Mouse (Mus musculus): Measurements from ENCODE around the gene Skiv2l. TPM values are rescaled to one million over a fixed set of nuclear protein-coding genes. Genes with fewer than 3 reads are reported as not detected.
A peak's percentile ranks its signal among the peaks of the same experiment; 100 is the strongest.
"Not testable (repeated sequence)": the region's sequence is repeated elsewhere in the genome, so short reads cannot be mapped to it uniquely, and the experiment has no call there.

Gene Skiv2l
- total and polyA plus RNA-seq, 2 experiments from 2014 or later = 45.1 to 98.8 TPM

- H3K27ac ChIP-seq (ENCODE audit: low read depth, low read length) = no peak overlapping the region
- DNase-seq (ENCODE audit: low spot score) (no peak), ATAC-seq (ENCODE audit: low FRiP score) (no peak)
- TF ChIP-seq CTCF (IDR thresholded peaks at IDR 0.05) = peak; percentile 41
- no peak overlapping the region for H3K9ac ChIP-seq (replicated peaks; ENCODE audit: low read length, poor library complexity, severe bottlenecking)
- no peak overlapping the region for H3K4me3 ChIP-seq (ENCODE audit: low read depth, low read length)
- H3K36me3 ChIP-seq (ENCODE audit: insufficient read depth, low read length) = no peaks in the 10 kb centered on the region; the same call in 1 of the 2 replicates
- no peaks in the 10 kb centered on the region; the same call in 1 of the 2 replicates for H3K9me3 ChIP-seq (ENCODE audit: low read length)
- 76% methylated on average over 6 of the region's 6 CpGs for WGBS
- no peaks in the 10 kb centered on the region for H3K27me3 ChIP-seq (ENCODE audit: insufficient read depth, low read length)
- no peaks in the 10 kb centered on the region for H3K4me1 ChIP-seq (ENCODE audit: insufficient read depth, low read length)
- no peak overlapping the region for H3K4me2 ChIP-seq (ENCODE audit: low read depth, low read length, poor library complexity, severe bottlenecking)
Measured at GRCm38 (mm10) chr17:34804871-34805562, 45.0 kb downstream of the Skiv2l start.

DNA sequence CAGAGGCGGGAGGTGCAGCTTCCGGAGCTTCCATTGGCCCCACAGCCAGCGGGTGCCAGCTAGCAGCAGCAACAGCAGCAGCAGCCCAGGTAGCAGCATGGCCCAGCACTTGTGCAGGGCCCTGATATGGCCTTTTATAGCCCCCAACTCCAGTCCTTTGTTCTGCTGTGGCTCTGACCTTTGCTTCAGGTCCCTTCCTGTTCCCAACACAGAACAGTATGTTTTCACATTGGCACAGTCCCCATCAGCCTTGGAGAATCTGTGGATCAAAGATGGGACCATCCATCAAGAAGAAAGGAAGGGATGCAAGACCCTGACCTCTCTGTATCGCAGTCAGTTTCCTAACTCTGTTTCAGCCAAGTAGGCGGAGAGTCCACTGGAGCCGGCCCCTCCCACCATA is 45.7 kb downstream of the Skiv2l start, which contains the start of gene Cyp21a1:
TSS of gene Cyp21a1 (minus strand) at position 261 of the 400 bp plus-strand sequence.
- H3K9ac ChIP-seq (replicated peaks; ENCODE audit: low read length, poor library complexity, severe bottlenecking); H3K4me2 ChIP-seq (ENCODE audit: low read depth, low read length, poor library complexity, severe bottlenecking); DNase-seq (ENCODE audit: low spot score); ATAC-seq (ENCODE audit: low FRiP score); H3K9me3 ChIP-seq (ENCODE audit: low read length); H3K36me3 ChIP-seq (ENCODE audit: insufficient read depth, low read length); H3K4me1 ChIP-seq (ENCODE audit: insufficient read depth, low read length); H3K27me3 ChIP-seq (ENCODE audit: insufficient read depth, low read length); H3K4me3 ChIP-seq (ENCODE audit: low read depth, low read length); H3K27ac ChIP-seq (ENCODE audit: low read depth, low read length): not testable (repeated sequence)
- WGBS = 100% methylated on average over 1 of the region's 6 CpGs

DNA sequence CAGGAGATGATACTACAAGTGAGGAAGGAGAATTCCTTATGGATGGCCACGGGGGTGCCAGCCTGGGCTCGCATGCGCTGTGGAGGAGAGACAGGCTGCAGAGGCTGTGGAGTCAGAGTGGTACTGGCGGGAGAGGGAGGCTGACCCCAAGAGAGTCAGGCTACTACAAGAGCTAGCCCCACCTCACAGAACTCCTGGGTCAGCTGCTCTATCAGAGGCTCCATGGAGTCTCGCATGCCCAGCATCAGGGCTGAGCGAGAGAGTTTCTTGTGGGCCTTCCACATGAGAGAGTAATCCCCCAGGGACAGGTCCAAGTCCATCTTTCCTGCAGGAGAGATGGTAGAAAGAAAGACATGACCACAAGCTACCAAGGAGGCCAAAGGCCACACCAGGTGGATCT is 46.6 kb downstream of the Skiv2l start:
- not testable (repeated sequence) for DNase-seq (ENCODE audit: low spot score); ATAC-seq (ENCODE audit: low FRiP score); H3K27ac ChIP-seq (ENCODE audit: low read depth, low read length); H3K9me3 ChIP-seq (ENCODE audit: low read length); H3K36me3 ChIP-seq (ENCODE audit: insufficient read depth, low read length); H3K27me3 ChIP-seq (ENCODE audit: insufficient read depth, low read length); H3K9ac ChIP-seq (replicated peaks; ENCODE audit: low read length, poor library complexity, severe bottlenecking); H3K4me1 ChIP-seq (ENCODE audit: insufficient read depth, low read length); H3K4me2 ChIP-seq (ENCODE audit: low read depth, low read length, poor library complexity, severe bottlenecking); H3K4me3 ChIP-seq (ENCODE audit: low read depth, low read length)
- WGBS = 91% methylated on average over 6 of the region's 6 CpGs

DNA sequence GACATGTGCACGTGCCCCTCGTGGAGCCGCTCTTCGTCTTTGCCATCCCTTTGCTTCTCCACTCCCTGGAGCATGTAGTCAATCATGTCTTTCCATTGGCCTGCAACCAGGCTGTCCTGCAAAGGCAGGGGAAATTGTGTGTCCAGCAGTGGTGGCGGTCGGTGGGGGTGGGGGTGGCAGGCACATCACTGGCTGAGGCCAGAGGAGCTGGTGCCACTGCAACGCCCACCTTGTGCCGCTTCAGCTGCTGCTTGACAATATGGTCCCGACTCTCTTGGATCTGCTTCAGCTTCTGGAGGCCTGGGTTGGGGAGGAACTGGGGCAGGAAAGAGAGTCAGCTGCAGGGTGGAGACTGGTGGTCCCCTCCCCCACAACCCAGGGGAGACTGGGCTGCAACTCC is 47.3 kb downstream of the Skiv2l start:
- H3K9me3 ChIP-seq (ENCODE audit: low read length); H3K9ac ChIP-seq (replicated peaks; ENCODE audit: low read length, poor library complexity, severe bottlenecking); H3K27ac ChIP-seq (ENCODE audit: low read depth, low read length); H3K27me3 ChIP-seq (ENCODE audit: insufficient read depth, low read length); H3K36me3 ChIP-seq (ENCODE audit: insufficient read depth, low read length); DNase-seq (ENCODE audit: low spot score); H3K4me2 ChIP-seq (ENCODE audit: low read depth, low read length, poor library complexity, severe bottlenecking); H3K4me3 ChIP-seq (ENCODE audit: low read depth, low read length); H3K4me1 ChIP-seq (ENCODE audit: insufficient read depth, low read length); ATAC-seq (ENCODE audit: low FRiP score): not testable (repeated sequence)
- WGBS = 93% methylated on average over 9 of the region's 9 CpGs

DNA sequence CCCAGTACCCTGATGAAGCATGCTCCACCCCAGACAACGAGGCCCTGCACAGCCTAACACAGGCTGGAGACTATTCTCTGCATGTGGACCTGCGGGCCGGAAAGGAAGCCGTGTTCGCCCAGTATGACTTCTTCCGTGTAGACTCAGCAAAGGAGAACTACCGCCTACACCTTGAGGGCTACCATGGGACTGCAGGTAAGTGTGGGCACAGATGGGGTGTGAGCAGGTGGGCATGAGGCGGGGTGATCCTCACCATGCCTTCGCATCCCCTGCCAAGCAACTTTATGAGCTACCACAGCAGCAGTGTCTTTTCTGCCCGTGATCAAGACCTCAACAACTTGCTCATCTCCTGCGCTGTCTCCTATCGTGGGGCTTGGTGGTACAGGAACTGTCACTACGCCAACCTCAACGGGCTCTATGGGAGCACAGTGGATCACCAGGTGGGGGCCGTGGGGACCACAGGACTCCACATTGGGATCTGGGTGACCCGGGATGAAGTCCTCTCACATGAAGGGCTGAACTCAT is 49.2 kb downstream of the Skiv2l start:
- not testable (repeated sequence) for H3K27ac ChIP-seq (ENCODE audit: low read depth, low read length); H3K4me1 ChIP-seq (ENCODE audit: insufficient read depth, low read length); H3K4me3 ChIP-seq (ENCODE audit: low read depth, low read length); H3K9me3 ChIP-seq (ENCODE audit: low read length); H3K4me2 ChIP-seq (ENCODE audit: low read depth, low read length, poor library complexity, severe bottlenecking); H3K9ac ChIP-seq (replicated peaks; ENCODE audit: low read length, poor library complexity, severe bottlenecking); H3K27me3 ChIP-seq (ENCODE audit: insufficient read depth, low read length); H3K36me3 ChIP-seq (ENCODE audit: insufficient read depth, low read length); ATAC-seq (ENCODE audit: low FRiP score); DNase-seq (ENCODE audit: low spot score)
- WGBS = 94% methylated on average over 16 of the region's 16 CpGs

DNA sequence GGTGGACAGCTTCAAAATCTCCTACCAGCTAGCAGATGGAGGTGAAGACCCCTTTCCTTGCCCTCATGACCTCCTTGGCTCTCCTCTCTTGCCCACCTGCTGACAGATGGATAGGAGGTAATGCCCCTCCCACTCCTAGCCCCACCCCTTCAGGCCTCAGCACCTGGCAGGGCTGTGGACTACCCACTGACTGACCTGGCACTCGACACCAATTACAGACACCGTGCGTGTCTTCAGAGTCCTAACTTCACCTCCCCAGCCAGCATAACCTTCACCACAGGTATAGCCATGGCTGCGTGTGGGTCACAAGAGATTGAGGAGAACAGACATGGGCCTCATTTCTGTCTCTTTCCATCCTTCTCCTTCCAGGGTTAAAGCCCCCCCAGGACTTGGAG is 50.5 kb downstream of the Skiv2l start:
- H3K27me3 ChIP-seq (ENCODE audit: insufficient read depth, low read length) = no peaks in the 10 kb centered on the region
- H3K4me1 ChIP-seq (ENCODE audit: insufficient read depth, low read length) = no peaks in the 10 kb centered on the region
- no peak overlapping the region for H3K4me2 ChIP-seq (ENCODE audit: low read depth, low read length, poor library complexity, severe bottlenecking)
- no peak overlapping the region for H3K9ac ChIP-seq (replicated peaks; ENCODE audit: low read length, poor library complexity, severe bottlenecking)
- ATAC-seq (ENCODE audit: low FRiP score) = no peak
- DNase-seq (ENCODE audit: low spot score) = no peak
- H3K27ac ChIP-seq (ENCODE audit: low read depth, low read length) = no peak overlapping the region
- no peak for TF ChIP-seq CTCF (IDR thresholded peaks at IDR 0.05)
- no peaks in the 10 kb centered on the region for H3K36me3 ChIP-seq (ENCODE audit: insufficient read depth, low read length)
- H3K4me3 ChIP-seq (ENCODE audit: low read depth, low read length) = no peak overlapping the region
- WGBS = 90% methylated on average over 4 of the region's 4 CpGs
- no peaks in the 10 kb centered on the region for H3K9me3 ChIP-seq (ENCODE audit: low read length)
